Mouse (Mus musculus) CH12.LX (cell line): ENCODE results near the gene Odf3l2.

Experiments used
- CTCF ChIP-seq, 2 experiments: IDR thresholded peaks in 1 of 2; conservative IDR thresholded peaks in 1 of 2; 2 replicates each; pipeline ENCODE4 v1.5.1; 2011 to 2012; ENCODE audit warnings: low read depth in 2 of 2, low read length in 2 of 2, improper control_type of control experiment in 1 of 2, inconsistent platforms in 1 of 2, mild to moderate bottlenecking in 1 of 2, moderate library complexity in 1 of 2
- JUND ChIP-seq: conservative IDR thresholded peaks from 2 replicates; pipeline ENCODE4 v1.6.1; 2011; ENCODE audit warnings: low read depth, low read length, improper control_type of control experiment
- MEF2A ChIP-seq: IDR thresholded peaks from 2 replicates; pipeline ENCODE4 v1.6.1; 2014; ENCODE audit warnings: low read depth, mild to moderate bottlenecking, inconsistent platforms, low read length, improper control_type of control experiment, borderline replicate concordance
- MYC ChIP-seq: IDR thresholded peaks from 2 replicates; pipeline ENCODE4 v1.6.1; 2011; ENCODE audit warnings: low read depth, mild to moderate bottlenecking, improper control_type of control experiment, low read length
- POLR2A ChIP-seq: IDR thresholded peaks from 2 replicates; pipeline ENCODE4 v1.6.1; 2011; ENCODE audit warnings: low read depth, mild to moderate bottlenecking, improper control_type of control experiment, low read length
- UBTF ChIP-seq: IDR thresholded peaks from 2 replicates; pipeline ENCODE4 v1.6.1; 2012; ENCODE audit warnings: low read depth, mild to moderate bottlenecking, inconsistent platforms, low read length, improper control_type of control experiment, moderate library complexity

- TF ChIP-seq MYC (no peak), POLR2A (no peak), CTCF (conservative IDR thresholded peaks at IDR 0.05 in 1 of 2, IDR thresholded peaks at IDR 0.05 in 1 of 2; ENCODE audit: low read depth in 2 of 2, low read length in 2 of 2) (no peak), UBTF (no peak), MEF2A (no peak), JUND (no peak)
These were observed 19.4 kb downstream of the Odf3l2 start for GRCm38 (mm10) chr10:79626156-79626555.
